Mouse (Mus musculus) thymus, adult 2 months (tissue): ENCODE measurements around the gene Tgm2. TPM values are rescaled to one million over a fixed set of nuclear protein-coding genes. Genes with fewer than 3 reads are reported as not detected.

Experiments used
- DNase-seq: peaks from one replicate; pipeline ENCODE4 v3.0.0; 2021
- H3K27ac ChIP-seq: fragments of 200-500 bp; 2 replicates; pipeline ENCODE4 v1.5.1; 2012; ENCODE audit warnings: low read length, control low read depth; ENCODE audit not compliant: control insufficient read depth, insufficient read depth
- H3K27me3 ChIP-seq: fragments of 200-500 bp; 2 replicates; pipeline ENCODE4 v1.6.1; 2012; ENCODE audit warnings: mild to moderate bottlenecking, low read length, moderate library complexity, mixed read lengths; ENCODE audit not compliant: control insufficient read depth, insufficient read depth
- H3K36me3 ChIP-seq: fragments of 200-500 bp; 2 replicates; pipeline ENCODE4 v1.6.1; 2012; ENCODE audit warnings: mild to moderate bottlenecking, low read length, moderate library complexity; ENCODE audit not compliant: control insufficient read depth, insufficient read depth
- H3K4me1 ChIP-seq: fragments of 200-500 bp; replicated peaks from 2 replicates; pipeline ENCODE4 v1.6.1; 2012; ENCODE audit warnings: low read length; ENCODE audit not compliant: control insufficient read depth, insufficient read depth
- H3K4me3 ChIP-seq: fragments of 200-500 bp; 2 replicates; pipeline ENCODE4 v1.5.1; 2012; ENCODE audit warnings: mild to moderate bottlenecking, low read length, control low read depth, moderate library complexity; ENCODE audit not compliant: control insufficient read depth, insufficient read depth
- CTCF ChIP-seq: fragments of 200-500 bp; IDR thresholded peaks from 2 replicates; pipeline ENCODE4 v1.5.1; 2012; ENCODE audit warnings: mild to moderate bottlenecking, control low read depth, low read length, moderate library complexity, borderline replicate concordance; ENCODE audit not compliant: control insufficient read depth, poor library complexity, insufficient read depth; ENCODE audit errors: extremely low read depth
- POLR2A ChIP-seq: fragments of 200-500 bp; IDR thresholded peaks from 2 replicates; pipeline ENCODE4 v1.6.1; 2012; ENCODE audit warnings: mild to moderate bottlenecking, low read length, control low read depth, moderate library complexity; ENCODE audit not compliant: control insufficient read depth, poor library complexity, insufficient read depth; ENCODE audit errors: extremely low read depth
- WGBS: fragments of 180-500 bp; shearing (Covaris S2); methylation state at CpG from one replicate; pipeline ENCODE4 v1.1.7; 2018; 5-methylcytosine and 5-hydroxymethylcytosine counted together
- polyA plus RNA-seq: library from polyadenylated mRNA; depleted of rRNA; stranded (reverse); fragments of >200 nt; gene quantifications from 2 replicates; pipeline ENCODE4 v1.2.3, GENCODE M21; 2012

The Tgm2 gene
- polyA plus RNA-seq, 1 experiment = 37.6 TPM

- 89% methylated on average over 6 of the region's 6 CpGs for WGBS
- no peak overlapping the region for H3K27ac ChIP-seq
- no peak for DNase-seq
- peaks cover 34% of the 10 kb centered on the region for H3K36me3 ChIP-seq
- H3K4me1 ChIP-seq = no peaks in the 10 kb centered on the region
- H3K27me3 ChIP-seq = no peaks in the 10 kb centered on the region
- TF ChIP-seq POLR2A = no peak
- TF ChIP-seq CTCF = no peak
- H3K4me3 ChIP-seq = no peak overlapping the region
Observed at GRCm38 (mm10) chr2:158076690-158077089, 69.5 kb downstream of the Tgm2 start.

- H3K27ac ChIP-seq = no peak overlapping the region
Observed at GRCm38 (mm10) chr2:158074835-158075234, 71.4 kb downstream of the Tgm2 start.

GRCm38 (mm10) chr2:158071633-158071995, 74.6 kb downstream of the Tgm2 start:
- TF ChIP-seq CTCF (no peak), POLR2A (no peak)
- Histone ChIP-seq H3K36me3 (peaks cover 58% of the 10 kb centered on the region), H3K27me3 (no peaks in the 10 kb centered on the region), H3K27ac (no peak overlapping the region), H3K4me3 (no peak overlapping the region), H3K4me1 (no peaks in the 10 kb centered on the region)
- no peak for DNase-seq
- WGBS = 99% methylated on average over 5 of the region's 5 CpGs

More at GRCm38 (mm10) chr2:158074835-158075234, 71.4 kb downstream of the Tgm2 start:
- peaks cover 51% of the 10 kb centered on the region for H3K36me3 ChIP-seq
- no peaks in the 10 kb centered on the region for H3K27me3 ChIP-seq
- no peaks in the 10 kb centered on the region for H3K4me1 ChIP-seq
- DNase-seq = no peak
- no peak for TF ChIP-seq CTCF
- TF ChIP-seq POLR2A = no peak
- no peak overlapping the region for H3K4me3 ChIP-seq
- WGBS = 96% methylated on average over 5 of the region's 5 CpGs

- peaks cover 56% of the 10 kb centered on the region for H3K36me3 ChIP-seq
- H3K27me3 ChIP-seq = no peaks in the 10 kb centered on the region
- DNase-seq = no peak
- no peak overlapping the region for H3K27ac ChIP-seq
- WGBS = 95% methylated on average over 3 of the region's 3 CpGs
- H3K4me1 ChIP-seq = no peaks in the 10 kb centered on the region
- H3K4me3 ChIP-seq = no peak overlapping the region
- TF ChIP-seq CTCF = no peak
- no peak for TF ChIP-seq POLR2A
Observed at GRCm38 (mm10) chr2:158070885-158071632, 75.2 kb downstream of the Tgm2 start.

GRCm38 (mm10) chr2:158068444-158068971, 77.7 kb downstream of the Tgm2 start:
- no peaks in the 10 kb centered on the region for H3K27me3 ChIP-seq
- H3K27ac ChIP-seq = no peak overlapping the region
- H3K4me3 ChIP-seq = no peak overlapping the region
- TF ChIP-seq POLR2A (no peak), CTCF (no peak)
- no peak for DNase-seq
- H3K4me1 ChIP-seq = no peaks in the 10 kb centered on the region
- peaks cover 40% of the 10 kb centered on the region for H3K36me3 ChIP-seq

DNA sequence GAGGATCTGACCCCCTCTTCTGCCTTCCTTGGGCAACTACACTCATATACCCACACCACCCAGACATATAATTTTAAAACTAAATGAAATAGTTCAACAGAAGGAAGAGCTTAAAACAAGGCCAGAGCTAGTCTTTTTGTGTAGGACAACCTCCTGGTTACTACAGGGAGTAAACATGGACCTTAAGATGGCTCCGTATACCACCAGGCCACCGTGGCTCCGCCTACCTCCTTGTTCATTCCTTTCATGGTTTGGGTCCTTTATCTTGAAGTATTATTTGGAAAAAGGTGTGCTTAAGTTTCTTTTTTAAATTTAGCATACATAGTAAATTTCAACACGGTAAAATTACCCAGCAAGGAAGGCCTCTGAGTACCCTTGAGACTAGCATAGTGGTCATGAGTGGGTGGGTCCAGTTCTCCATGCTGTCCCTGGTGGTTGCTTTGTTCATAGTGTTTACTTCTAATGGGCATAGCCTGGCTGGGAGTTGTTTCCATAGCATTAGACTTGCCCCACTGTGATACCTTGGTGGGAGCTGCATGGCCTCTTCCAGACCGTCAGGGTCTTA, 78.9 kb downstream of the Tgm2 start:
- TF ChIP-seq CTCF (no peak), POLR2A (no peak)
- Histone ChIP-seq H3K4me3 (no peak overlapping the region), H3K4me1 (no peaks in the 10 kb centered on the region), H3K36me3 (peaks cover 33% of the 10 kb centered on the region), H3K27ac (no peak overlapping the region), H3K27me3 (no peaks in the 10 kb centered on the region)
- DNase-seq = no peak
- WGBS = 93% methylated on average over 5 of the region's 5 CpGs
